Mouse (Mus musculus): ENCODE measurements around the gene Slfn14. TPM values are rescaled to one million over a fixed set of nuclear protein-coding genes. Genes with fewer than 3 reads are reported as not detected.
"Not testable (repeated sequence)": the region's sequence is repeated elsewhere in the genome, so short reads cannot be mapped to it uniquely, and the experiment has no call there.

Slfn14 gene
- polyA plus RNA-seq, 1 experiment from 2014 or later: 0.53 TPM

DNA sequence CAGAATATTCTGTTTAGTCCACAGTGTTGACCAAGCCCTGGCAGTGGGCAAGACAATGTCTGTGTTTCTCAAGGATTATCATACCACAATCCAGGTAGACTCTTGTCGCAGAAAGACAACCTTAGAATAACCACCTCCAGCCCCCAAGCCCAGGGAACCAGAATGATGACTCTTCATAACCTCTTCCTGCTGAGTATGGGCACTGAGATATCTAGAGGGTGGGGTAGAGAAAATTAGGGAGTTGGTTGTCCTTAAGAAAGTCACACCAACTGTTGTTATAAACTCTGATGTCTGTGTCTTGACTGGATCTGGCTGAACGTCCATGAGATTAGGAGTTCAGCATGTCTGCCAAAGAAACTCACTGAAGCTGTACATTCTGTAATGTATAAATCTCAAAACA is 48.1 kb downstream of the Slfn14 start:
- Histone ChIP-seq H3K9ac (ENCODE audit: low read length) (no peak overlapping the region), H3K27me3 (ENCODE audit: control insufficient read depth, insufficient read depth, low read length) (no peaks in the 10 kb centered on the region), H3K36me3 (ENCODE audit: control insufficient read depth, insufficient read depth, low read length) (no peaks in the 10 kb centered on the region), H3K4me1 (ENCODE audit: control insufficient read depth, insufficient read depth, low read length) (no peaks in the 10 kb centered on the region), H3K4me3 (ENCODE audit: low read depth, low read length) (no peak overlapping the region), H3K4me2 (ENCODE audit: low read depth, severe bottlenecking) (no peak overlapping the region), H3K27ac (replicated peaks; ENCODE audit: low read depth, low read length) (no peak overlapping the region), H3K9me3 (ENCODE audit: control insufficient read depth, low read length) (no peaks in the 10 kb centered on the region)
- ATAC-seq (ENCODE audit: insufficient number of reproducible peaks, low FRiP score, low TSS enrichment, low read depth): no peak
- no peak for DNase-seq (ENCODE audit: low spot score)
- 87% methylated on average over 2 of the region's 2 CpGs for WGBS

DNA sequence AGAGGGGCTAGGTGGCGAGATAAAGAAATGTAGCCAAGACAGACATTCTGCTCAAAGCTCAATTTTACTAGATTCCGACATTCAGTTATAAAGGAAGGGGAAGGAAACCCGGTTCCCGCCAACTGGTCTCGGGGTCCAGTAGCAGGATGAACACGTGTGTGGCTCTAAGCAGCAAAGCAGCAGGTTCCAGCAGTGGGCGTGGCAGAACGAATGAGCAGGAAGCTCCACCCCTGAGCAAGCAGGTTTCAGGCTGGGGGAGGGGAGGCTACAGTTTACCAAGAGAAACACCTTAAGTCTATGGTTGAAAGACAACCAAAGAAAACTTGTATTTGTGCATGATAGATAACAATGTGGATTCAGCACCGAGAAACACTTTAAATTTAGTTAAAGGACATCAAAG is 49.1 kb downstream of the Slfn14 start:
- not testable (repeated sequence) for H3K9me3 ChIP-seq (ENCODE audit: control insufficient read depth, low read length); H3K4me3 ChIP-seq (ENCODE audit: low read depth, low read length); H3K9ac ChIP-seq (ENCODE audit: low read length); H3K36me3 ChIP-seq (ENCODE audit: control insufficient read depth, insufficient read depth, low read length); H3K27me3 ChIP-seq (ENCODE audit: control insufficient read depth, insufficient read depth, low read length); H3K4me2 ChIP-seq (ENCODE audit: low read depth, severe bottlenecking); ATAC-seq (ENCODE audit: insufficient number of reproducible peaks, low FRiP score, low TSS enrichment, low read depth); H3K27ac ChIP-seq (replicated peaks; ENCODE audit: low read depth, low read length); DNase-seq (ENCODE audit: low spot score); H3K4me1 ChIP-seq (ENCODE audit: control insufficient read depth, insufficient read depth, low read length)
- 83% methylated on average over 9 of the region's 9 CpGs for WGBS

DNA sequence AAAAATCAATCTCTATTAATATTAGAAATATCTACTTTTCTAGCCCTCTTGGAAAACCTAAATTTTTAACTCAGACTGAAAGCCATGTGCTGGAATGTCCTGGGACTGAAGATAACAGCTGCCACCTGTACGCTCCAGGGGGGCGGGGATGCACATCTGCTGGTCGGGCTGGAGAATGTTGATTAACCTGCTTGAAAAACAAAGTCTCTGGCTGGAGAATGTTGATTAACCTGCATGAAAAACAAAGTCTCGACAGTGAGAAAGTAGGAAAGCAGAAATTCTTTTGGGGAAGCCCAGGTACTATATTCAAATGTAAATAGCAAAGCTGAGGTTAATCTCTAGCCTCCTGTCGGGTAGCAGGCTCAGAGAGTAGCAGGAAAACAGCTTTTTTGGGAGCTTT is 52.9 kb downstream of the Slfn14 start:
- not testable (repeated sequence) for H3K4me1 ChIP-seq (ENCODE audit: control insufficient read depth, insufficient read depth, low read length); H3K9ac ChIP-seq (ENCODE audit: low read length); H3K4me2 ChIP-seq (ENCODE audit: low read depth, severe bottlenecking); H3K9me3 ChIP-seq (ENCODE audit: control insufficient read depth, low read length); H3K27ac ChIP-seq (replicated peaks; ENCODE audit: low read depth, low read length); H3K27me3 ChIP-seq (ENCODE audit: control insufficient read depth, insufficient read depth, low read length); ATAC-seq (ENCODE audit: insufficient number of reproducible peaks, low FRiP score, low TSS enrichment, low read depth); DNase-seq (ENCODE audit: low spot score); H3K36me3 ChIP-seq (ENCODE audit: control insufficient read depth, insufficient read depth, low read length); H3K4me3 ChIP-seq (ENCODE audit: low read depth, low read length)
- WGBS: 61% methylated on average over 5 of the region's 5 CpGs

DNA sequence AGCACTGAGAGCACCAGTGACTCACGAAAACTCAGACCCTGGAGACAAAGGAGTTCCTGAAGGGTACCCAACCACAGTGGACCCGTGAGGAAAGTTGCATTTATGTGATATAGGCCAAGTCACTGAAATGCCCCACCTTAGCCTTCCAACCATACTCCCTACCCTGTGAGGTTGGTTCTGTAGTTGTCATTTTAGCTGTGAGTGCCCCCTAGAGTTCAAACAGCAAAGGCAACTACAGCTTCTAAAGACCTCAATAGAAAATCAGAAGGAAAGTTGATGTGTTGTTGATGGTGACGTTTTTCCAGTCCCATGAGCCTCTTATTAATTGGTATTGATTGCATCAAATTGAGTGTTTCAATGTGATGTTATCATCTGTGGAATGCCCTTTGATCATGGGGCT is 55.6 kb downstream of the Slfn14 start:
- DNase-seq (ENCODE audit: low spot score) (no peak), ATAC-seq (ENCODE audit: insufficient number of reproducible peaks, low FRiP score, low TSS enrichment, low read depth) (no peak)
- Histone ChIP-seq H3K4me3 (ENCODE audit: low read depth, low read length) (no peak overlapping the region), H3K4me2 (ENCODE audit: low read depth, severe bottlenecking) (no peak overlapping the region), H3K36me3 (ENCODE audit: control insufficient read depth, insufficient read depth, low read length) (no peaks in the 10 kb centered on the region), H3K4me1 (ENCODE audit: control insufficient read depth, insufficient read depth, low read length) (no peaks in the 10 kb centered on the region), H3K9me3 (ENCODE audit: control insufficient read depth, low read length) (no peaks in the 10 kb centered on the region), H3K9ac (ENCODE audit: low read length) (no peak overlapping the region), H3K27me3 (ENCODE audit: control insufficient read depth, insufficient read depth, low read length) (no peaks in the 10 kb centered on the region), H3K27ac (replicated peaks; ENCODE audit: low read depth, low read length) (no peak overlapping the region)
- WGBS: 76% methylated on average over 3 of the region's 3 CpGs

DNA sequence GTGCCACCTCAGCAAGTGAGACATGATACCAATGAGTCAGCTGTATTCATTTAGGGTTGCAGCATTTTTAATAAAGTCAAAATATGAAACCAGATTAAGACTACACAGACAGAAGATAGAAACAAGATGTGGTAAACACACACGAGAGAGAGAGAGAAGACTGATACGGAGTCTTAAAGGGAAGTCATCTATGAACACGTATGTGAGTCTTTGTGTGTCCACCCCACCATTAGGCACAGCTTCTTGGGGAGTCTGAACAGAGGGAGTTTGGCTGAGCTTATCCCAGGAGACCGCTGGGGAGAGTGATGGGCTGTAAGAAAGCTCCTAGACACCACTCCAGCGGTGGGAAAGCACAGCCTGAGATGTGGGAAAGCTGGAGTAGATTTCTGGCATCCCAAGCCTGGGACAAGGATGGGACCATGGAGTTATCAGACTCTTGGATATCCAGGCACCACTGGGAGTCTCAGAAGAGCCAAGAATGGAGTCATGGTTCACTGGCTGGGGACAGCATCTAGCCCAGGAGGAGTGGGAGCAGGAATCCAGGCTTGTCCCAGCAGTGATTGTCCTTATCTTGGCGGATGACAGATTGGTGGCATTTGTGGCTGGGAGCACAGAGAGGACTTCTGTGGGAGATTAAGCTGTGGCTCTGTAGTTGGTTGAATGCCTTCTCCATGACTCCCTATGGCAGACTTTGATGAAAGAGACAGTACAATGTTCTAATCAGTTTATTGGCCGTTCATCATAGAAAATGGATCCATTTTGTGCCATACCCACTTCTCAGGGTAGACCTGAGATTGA is 58.4 kb downstream of the Slfn14 start:
- no peak overlapping the region for H3K9ac ChIP-seq (ENCODE audit: low read length)
- no peaks in the 10 kb centered on the region for H3K4me1 ChIP-seq (ENCODE audit: control insufficient read depth, insufficient read depth, low read length)
- H3K27me3 ChIP-seq (ENCODE audit: control insufficient read depth, insufficient read depth, low read length): no peaks in the 10 kb centered on the region
- ATAC-seq (ENCODE audit: insufficient number of reproducible peaks, low FRiP score, low TSS enrichment, low read depth): no peak
- H3K4me3 ChIP-seq (ENCODE audit: low read depth, low read length): no peak overlapping the region
- no peak overlapping the region for H3K4me2 ChIP-seq (ENCODE audit: low read depth, severe bottlenecking)
- H3K27ac ChIP-seq (replicated peaks; ENCODE audit: low read depth, low read length): no peak overlapping the region
- DNase-seq (ENCODE audit: low spot score): no peak
- no peaks in the 10 kb centered on the region for H3K9me3 ChIP-seq (ENCODE audit: control insufficient read depth, low read length)
- no peaks in the 10 kb centered on the region for H3K36me3 ChIP-seq (ENCODE audit: control insufficient read depth, insufficient read depth, low read length)
- WGBS: 86% methylated on average over 7 of the region's 7 CpGs

DNA sequence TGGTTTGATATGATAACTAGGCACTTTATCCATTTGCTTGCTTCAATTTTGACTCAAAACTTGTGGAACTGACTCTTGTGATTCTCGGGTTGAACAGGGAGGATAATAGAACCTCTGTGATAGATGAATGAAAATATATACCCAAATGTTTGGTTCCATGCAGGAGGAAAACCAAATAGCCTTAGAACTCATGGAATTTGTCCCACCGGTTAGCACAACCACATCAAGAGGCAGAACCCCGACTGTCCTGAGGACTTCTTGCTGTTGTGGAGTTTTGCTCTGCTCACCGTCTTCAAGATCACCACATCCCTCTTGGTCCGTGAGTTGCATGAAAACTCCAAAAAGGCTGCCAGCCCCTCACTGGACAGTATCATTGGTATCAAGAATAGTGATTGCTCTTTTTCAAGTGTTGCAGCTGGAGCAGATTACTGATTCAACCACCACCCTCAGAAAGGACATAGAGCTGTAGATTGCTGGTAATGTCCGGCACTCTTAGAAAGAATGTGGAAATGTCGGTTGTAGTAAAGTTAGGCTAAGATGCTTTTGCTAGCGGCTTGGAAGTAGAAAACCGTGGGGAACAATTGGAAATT is 61.1 kb downstream of the Slfn14 start:
- Histone ChIP-seq H3K9ac (ENCODE audit: low read length) (no peak overlapping the region), H3K27me3 (ENCODE audit: control insufficient read depth, insufficient read depth, low read length) (no peaks in the 10 kb centered on the region), H3K27ac (replicated peaks; ENCODE audit: low read depth, low read length) (no peak overlapping the region), H3K4me2 (ENCODE audit: low read depth, severe bottlenecking) (no peak overlapping the region), H3K9me3 (ENCODE audit: control insufficient read depth, low read length) (no peaks in the 10 kb centered on the region), H3K4me3 (ENCODE audit: low read depth, low read length) (no peak overlapping the region), H3K4me1 (ENCODE audit: control insufficient read depth, insufficient read depth, low read length) (no peaks in the 10 kb centered on the region), H3K36me3 (ENCODE audit: control insufficient read depth, insufficient read depth, low read length) (no peaks in the 10 kb centered on the region)
- ATAC-seq (ENCODE audit: insufficient number of reproducible peaks, low FRiP score, low TSS enrichment, low read depth) (no peak), DNase-seq (ENCODE audit: low spot score) (no peak)
- WGBS: 89% methylated on average over 9 of the region's 9 CpGs

Other genes starting within 250 kb of the Slfn14 start
- gene Slfn2, start 221.6 kb downstream of the Slfn14 start, polyA plus RNA-seq (2014; fragmentation: Nextera tagmentation; extraction: Ambion mirVana): 0.85 and 1.1 TPM in 2 replicates
- gene Slfn1, start 169.9 kb downstream of the Slfn14 start, polyA plus RNA-seq (2014; fragmentation: Nextera tagmentation; extraction: Ambion mirVana): not detected in 2 replicates
- gene Slfn4, start 111.5 kb downstream of the Slfn14 start, polyA plus RNA-seq (2014; fragmentation: Nextera tagmentation; extraction: Ambion mirVana): not detected in 2 replicates
- 0.31 and 1.0 TPM in 2 replicates for gene Slfn3, start 95.4 kb downstream of the Slfn14 start, polyA plus RNA-seq (2014; fragmentation: Nextera tagmentation; extraction: Ambion mirVana)
- gene Ap2b1, start 12.3 kb upstream of the Slfn14 start, polyA plus RNA-seq (2014; fragmentation: Nextera tagmentation; extraction: Ambion mirVana): 72.1 and 78.9 TPM in 2 replicates
- 13.2 and 15.6 TPM in 2 replicates for gene Pex12, start 15.9 kb upstream of the Slfn14 start, polyA plus RNA-seq (2014; fragmentation: Nextera tagmentation; extraction: Ambion mirVana)
- 0.88 and 1.3 TPM in 2 replicates for gene Rasl10b, start 122.4 kb upstream of the Slfn14 start, polyA plus RNA-seq (2014; fragmentation: Nextera tagmentation; extraction: Ambion mirVana)
- gene Gas2l2, start 142.7 kb upstream of the Slfn14 start, polyA plus RNA-seq (2014; fragmentation: Nextera tagmentation; extraction: Ambion mirVana): not detected in 2 replicates
- gene 1700020L24Rik, start 151.0 kb upstream of the Slfn14 start, polyA plus RNA-seq (2014; fragmentation: Nextera tagmentation; extraction: Ambion mirVana): 0.55 TPM in 1 of 2 replicates, not detected in the other
- gene Mmp28, start 176.3 kb upstream of the Slfn14 start, polyA plus RNA-seq (2014; fragmentation: Nextera tagmentation; extraction: Ambion mirVana): 2.9 and 3.7 TPM in 2 replicates
- gene Taf15, start 186.4 kb upstream of the Slfn14 start, polyA plus RNA-seq (2014; fragmentation: Nextera tagmentation; extraction: Ambion mirVana): 11.3 and 13.3 TPM in 2 replicates
- not detected in 2 replicates for gene Heatr9, start 235.4 kb upstream of the Slfn14 start, polyA plus RNA-seq (2014; fragmentation: Nextera tagmentation; extraction: Ambion mirVana)
- gene Ccl5, start 243.8 kb upstream of the Slfn14 start, polyA plus RNA-seq (2014; fragmentation: Nextera tagmentation; extraction: Ambion mirVana): not detected in 2 replicates

Data from limb, embryonic 11.5 days (tissue).